Mouse (Mus musculus) lung, adult 2 months (tissue): Measurements from ENCODE around the gene Cbx4. TPM values are rescaled to one million over a fixed set of nuclear protein-coding genes. Genes with fewer than 3 reads are reported as not detected.

Source experiments
- DNase-seq: peaks from one replicate; pipeline ENCODE4 v3.0.0; 2022
- H3K4me1 ChIP-seq: fragments of 200-500 bp; 2 replicates; pipeline ENCODE4 v1.6.1; 2011; ENCODE audit warnings: low read length; ENCODE audit not compliant: control insufficient read depth, insufficient read depth
- H3K4me3 ChIP-seq: fragments of 200-500 bp; replicated peaks from 2 replicates; pipeline ENCODE3; 2011; ENCODE audit warnings: low read depth, mild to moderate bottlenecking, control low read depth, low read length; ENCODE audit errors: extremely low read depth
- CTCF ChIP-seq: fragments of 200-500 bp; IDR thresholded peaks from 2 replicates; pipeline ENCODE4 v1.5.1; 2011; ENCODE audit warnings: mild to moderate bottlenecking, low read length, control low read depth; ENCODE audit not compliant: insufficient read depth
- POLR2A ChIP-seq: fragments of 200-500 bp; IDR thresholded peaks from 2 replicates; pipeline ENCODE4 v1.6.1; 2011; ENCODE audit warnings: low read depth, mild to moderate bottlenecking, control low read depth, low read length, borderline replicate concordance; ENCODE audit errors: extremely low read depth
- WGBS: fragments of 180-500 bp; shearing (Covaris S2); methylation state at CpG from one replicate; pipeline ENCODE4 v1.1.7; 2018; 5-methylcytosine and 5-hydroxymethylcytosine counted together
- polyA plus RNA-seq: library from polyadenylated mRNA; depleted of rRNA; stranded (reverse); fragments of >200 nt; gene quantifications from 2 replicates; pipeline ENCODE4 v1.2.3, GENCODE M21; 2012

The Cbx4 gene
- polyA plus RNA-seq, 1 experiment, result 16.2 TPM

DNA sequence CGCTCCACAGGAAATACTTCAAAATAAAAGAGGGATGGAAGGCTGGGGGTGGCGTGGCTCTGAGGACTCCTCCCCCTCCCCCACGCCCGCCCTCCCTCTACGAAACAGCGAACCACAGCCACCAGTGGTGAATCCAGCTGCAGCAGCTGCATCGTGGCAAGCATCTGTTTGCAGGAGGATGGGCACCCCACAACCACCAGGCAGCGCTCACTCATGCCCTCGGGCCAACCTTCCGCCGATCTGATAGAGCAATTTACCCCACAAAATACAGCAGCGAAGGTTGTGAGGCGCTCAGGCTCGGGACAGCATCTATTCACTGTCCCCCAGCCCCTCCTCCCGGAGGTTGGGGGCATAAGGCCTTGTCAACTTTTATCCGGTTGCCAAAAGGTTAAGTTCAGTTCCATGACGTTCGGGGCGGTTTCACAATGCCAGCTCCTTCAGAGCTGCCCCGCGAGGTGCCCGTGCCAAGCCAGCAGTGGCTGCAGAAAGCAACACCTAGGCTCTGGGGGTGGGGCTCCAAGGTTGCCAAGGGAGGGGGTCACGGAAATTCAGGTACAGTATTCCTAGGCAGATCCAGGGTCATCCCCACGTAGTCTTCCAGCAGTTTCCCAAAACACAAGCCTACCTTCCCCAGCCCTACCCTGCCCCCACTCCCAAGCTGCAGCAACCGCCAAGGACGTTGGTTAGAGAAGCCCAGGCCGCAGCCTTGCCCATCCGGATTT is 2.1 kb downstream of the Cbx4 start:
- TF ChIP-seq POLR2A, result no peak
- no peak for TF ChIP-seq CTCF
- peak overlapping the region; percentile 62 for H3K4me3 ChIP-seq
- 11% methylated on average over 28 of the region's 28 CpGs for WGBS
- H3K4me1 ChIP-seq, result peaks cover 45% of the 10 kb centered on the region
- DNase-seq, result peak; percentile 78

DNA sequence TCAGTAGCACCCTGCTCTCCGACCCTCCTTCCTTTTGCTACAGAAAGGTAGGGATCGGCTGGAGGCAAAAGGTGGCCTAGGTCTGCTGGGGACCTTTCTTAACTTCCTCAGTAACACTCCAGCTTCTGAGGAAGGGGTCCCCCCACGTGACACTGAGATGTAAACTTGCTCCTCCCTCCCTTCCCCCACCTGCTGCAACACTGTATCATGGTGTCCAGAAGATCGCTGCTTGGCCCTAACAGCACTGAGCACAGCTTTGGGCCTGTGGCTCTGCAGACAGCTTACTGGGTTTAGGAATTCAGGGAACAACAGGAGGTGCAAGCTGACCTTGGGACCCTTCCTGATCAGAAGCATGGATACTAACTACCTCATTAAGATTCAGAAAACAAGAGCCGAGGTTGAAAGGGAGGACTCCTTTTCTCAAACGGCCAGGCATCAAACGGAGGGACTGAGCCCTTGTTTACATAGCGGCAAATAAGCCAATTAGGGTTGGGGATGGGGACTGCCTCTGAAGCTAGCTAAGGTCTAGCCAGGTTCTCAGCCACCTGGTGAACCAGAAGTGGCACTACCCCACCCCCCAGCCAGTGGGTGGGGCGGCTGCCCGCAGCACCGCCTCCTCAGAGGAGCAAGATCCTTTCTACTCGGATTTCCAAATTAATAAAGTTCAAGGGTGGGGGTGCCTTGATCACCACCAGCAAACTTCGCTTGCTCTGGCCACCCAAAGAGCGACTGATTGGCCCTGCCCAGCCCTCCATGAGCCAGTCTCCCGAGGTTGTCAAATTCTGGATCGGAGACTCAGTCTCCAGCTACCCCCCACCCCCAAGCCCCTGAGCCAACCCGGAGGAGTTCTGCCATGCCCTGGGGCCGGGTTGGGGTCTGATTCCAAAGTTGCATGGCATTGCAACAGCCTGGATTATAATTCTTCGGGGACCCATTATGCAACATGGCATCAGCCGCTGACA is 3.1 kb downstream of the Cbx4 start:
- WGBS, result 51% methylated on average over 20 of the region's 20 CpGs
- Histone ChIP-seq H3K4me1 (peaks cover 43% of the 10 kb centered on the region), H3K4me3 (no peak overlapping the region)
- TF ChIP-seq CTCF (no peak), POLR2A (no peak)
- DNase-seq, result peak; percentile 47

DNA sequence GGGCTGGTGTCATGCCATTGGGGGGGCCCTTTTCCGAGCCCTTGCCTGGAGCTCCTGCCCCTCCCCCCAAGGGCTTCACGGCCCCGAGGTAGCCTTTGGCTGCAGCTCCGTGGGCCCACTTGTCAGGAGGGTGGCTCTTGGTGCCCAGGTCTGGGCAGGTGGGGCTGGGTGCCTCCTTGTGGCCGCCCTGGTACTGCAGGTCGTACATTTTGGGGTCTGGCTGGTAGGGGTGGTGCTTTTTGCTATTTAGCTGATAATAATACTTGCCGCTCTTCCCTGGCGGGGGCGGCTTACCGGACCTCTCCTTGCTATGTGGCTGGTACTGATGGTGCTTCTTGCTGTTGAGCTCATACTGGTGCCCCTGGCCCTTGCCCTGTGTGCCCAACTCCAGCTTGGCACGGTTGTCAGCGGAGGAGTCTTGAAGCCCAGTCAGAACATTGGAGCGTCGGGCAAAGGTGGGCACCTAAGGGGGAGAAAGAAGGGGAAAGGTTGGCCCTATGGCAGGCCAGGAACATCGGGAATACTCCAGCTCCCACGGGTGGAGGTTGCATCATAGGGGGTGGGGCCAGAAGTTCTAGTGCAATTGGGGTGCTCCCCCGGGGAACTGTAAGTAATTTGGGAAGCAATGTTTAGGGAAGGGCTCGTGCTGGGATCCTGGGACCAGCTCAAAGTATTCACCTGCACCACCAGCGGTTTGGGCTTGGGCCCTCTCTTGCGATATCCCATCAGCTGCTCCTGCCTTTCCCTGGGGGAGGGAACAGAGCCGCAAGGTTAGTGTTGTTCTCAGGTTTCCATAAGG is 4.0 kb downstream of the Cbx4 start:
- Histone ChIP-seq H3K4me1 (peaks cover 35% of the 10 kb centered on the region), H3K4me3 (no peak overlapping the region)
- 56% methylated on average over 21 of the region's 21 CpGs for WGBS
- TF ChIP-seq CTCF, result peak; percentile 54
- TF ChIP-seq POLR2A, result no peak
- DNase-seq, result peak; percentile 64

DNA sequence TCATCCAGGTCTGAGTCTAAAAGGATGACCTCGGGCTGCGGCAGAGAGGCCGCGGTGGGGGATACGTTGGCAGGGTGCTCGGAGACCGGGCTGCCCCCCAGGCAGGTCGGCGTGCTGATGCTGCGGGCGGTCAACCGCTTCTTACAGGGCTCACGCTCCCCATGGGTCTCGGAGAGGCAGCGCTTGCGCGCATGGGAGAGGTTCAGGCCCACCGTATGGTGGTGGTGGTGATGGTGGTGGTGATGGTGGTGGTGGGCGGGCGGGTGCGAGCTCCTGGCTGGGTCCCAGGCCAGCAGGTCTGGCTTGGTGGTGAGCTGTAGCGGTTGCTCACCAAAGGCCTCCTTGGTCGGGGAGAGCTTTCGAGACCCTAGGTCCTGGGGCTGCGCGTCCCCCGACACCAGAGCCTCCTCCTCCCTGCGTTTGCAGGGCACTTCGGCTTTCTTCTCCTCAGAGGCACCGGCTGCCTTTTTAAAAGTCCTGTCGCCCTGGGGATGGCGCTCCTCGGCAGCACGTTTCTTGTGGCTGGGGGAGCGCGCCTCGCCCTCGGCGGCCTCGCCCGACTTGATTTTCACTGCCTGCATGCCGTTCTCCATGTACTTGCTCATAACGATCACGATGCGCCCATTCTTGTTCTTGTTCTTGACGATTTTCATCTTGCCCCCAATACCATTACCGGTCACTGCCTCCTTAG is 4.7 kb downstream of the Cbx4 start:
- 81% methylated on average over 46 of the region's 47 CpGs for WGBS
- Histone ChIP-seq H3K4me1 (peaks cover 30% of the 10 kb centered on the region), H3K4me3 (no peak overlapping the region)
- TF ChIP-seq CTCF (no peak), POLR2A (no peak)
- DNase-seq, result no peak

DNA sequence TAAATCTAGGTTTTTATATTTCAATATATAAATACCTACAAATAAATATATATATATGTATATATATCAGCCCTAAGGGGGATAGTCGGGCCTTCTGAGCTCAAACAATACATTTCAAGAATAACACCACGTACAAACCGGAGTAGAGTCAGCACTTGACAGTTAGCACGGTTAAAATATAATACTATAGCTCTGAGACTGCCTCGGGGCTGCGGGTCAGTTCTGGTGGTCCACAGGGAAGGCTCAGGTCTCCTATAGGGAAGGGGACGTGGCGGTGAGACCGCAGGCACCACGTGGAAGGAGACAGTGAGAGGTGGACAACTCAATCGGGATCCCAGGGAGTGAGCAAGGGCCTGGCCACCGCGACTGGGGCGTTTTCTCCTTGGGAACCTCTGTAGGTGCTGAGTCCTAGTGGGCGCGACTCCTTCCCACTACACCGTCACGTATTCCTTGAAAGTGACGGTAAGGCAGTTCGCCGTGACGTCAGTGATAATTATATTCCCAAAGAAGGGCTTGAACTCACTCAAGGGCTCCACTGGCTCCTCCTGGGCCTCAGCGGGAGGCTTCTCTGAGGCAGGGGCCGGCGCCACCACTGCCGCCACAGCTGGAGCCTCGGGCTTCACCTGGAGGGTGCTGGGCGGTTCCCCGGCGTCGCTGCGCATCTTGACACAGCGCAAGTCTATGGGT is 5.4 kb downstream of the Cbx4 start:
- WGBS, result 82% methylated on average over 33 of the region's 33 CpGs
- Histone ChIP-seq H3K4me3 (no peak overlapping the region), H3K4me1 (peaks cover 30% of the 10 kb centered on the region)
- TF ChIP-seq CTCF (no peak), POLR2A (no peak)
- DNase-seq, result no peak

DNA sequence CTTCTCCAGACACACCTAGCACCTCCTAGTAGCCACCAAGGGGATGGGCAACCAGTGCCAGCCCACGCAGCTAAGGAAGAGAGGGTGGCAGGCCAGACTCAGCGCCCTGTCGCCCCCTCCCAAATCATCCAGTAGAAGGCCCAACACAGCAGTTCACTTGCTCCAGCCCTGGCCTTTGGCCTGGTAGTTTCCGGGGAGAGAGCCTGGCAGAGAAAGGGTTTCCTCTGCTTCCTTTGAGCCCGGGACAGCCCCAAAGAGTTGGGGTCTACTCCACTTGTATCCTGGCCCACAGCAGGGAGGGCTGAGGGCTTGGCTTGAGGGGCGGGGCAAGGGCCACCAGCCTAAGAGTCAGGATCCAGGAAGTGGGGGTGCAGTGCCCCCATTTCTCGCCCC is 6.6 kb downstream of the Cbx4 start:
- Histone ChIP-seq H3K4me1 (peaks cover 28% of the 10 kb centered on the region), H3K4me3 (no peak overlapping the region)
- no peak for DNase-seq
- no peak for TF ChIP-seq CTCF
- TF ChIP-seq POLR2A, result no peak
- WGBS, result 57% methylated on average over 7 of the region's 7 CpGs

DNA sequence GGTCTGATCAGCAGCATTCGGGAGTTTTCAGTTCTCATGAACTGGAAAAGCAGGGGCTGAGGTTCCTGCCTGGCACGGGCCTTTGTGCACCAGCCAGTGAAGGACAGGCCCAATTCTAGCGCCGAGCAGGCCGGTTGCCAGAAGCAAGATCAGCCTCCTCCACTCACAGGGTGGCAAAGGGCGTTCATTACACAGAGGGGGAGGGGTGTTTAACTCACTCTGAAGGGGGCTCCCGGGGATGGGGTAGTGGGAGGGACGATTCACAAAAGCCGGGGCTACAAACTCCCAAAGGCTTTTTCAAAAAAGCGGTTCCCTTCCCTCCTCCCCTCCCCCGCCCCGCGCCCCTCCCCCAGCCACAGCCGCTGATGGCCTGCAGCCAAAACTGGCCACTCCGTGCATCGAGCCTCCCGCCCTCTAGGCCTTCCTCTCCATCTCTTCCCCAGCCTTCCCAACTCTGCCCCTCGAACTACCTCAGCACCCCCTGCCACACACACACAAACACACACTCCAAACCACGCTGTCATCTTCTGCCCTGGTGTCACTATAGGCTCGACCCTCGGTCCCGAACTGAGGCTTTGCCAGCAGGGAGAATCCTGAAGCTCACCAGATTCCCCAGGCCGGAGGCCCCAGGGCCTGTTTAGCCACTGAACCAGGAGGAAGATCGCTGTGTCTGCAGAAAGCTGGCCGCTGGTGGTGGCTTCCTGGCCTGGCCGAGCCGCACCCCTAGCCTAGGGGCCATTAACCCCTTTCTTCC is 7.2 kb downstream of the Cbx4 start:
- DNase-seq, result peak; percentile 54
- H3K4me3 ChIP-seq, result no peak overlapping the region
- 13% methylated on average over 23 of the region's 27 CpGs for WGBS
- H3K4me1 ChIP-seq, result peaks cover 22% of the 10 kb centered on the region
- TF ChIP-seq POLR2A, result no peak
- TF ChIP-seq CTCF, result no peak

DNA sequence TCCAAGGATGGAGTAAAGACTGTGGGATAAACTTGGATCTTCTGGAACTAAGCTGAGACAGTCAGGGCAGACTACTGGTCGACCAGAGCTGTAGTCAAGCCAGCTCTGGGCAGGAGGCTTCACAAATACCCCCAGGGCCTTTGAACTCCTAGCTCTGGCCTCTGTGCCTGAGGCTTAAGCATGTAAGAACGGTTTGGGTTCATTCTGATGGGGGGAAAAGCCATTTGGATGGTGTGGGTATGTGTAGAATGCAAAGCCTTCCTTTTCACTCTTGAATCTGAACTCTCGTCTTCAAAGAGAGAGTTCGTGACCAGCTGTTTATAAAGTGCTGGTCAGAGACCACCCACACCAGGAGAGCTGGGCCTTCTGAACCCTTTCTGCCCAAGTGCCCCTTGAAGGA is 8.3 kb downstream of the Cbx4 start:
- no peak overlapping the region for H3K4me3 ChIP-seq
- peaks cover 17% of the 10 kb centered on the region for H3K4me1 ChIP-seq
- TF ChIP-seq CTCF (no peak), POLR2A (no peak)
- 82% methylated on average over 4 of the region's 4 CpGs for WGBS
- no peak for DNase-seq
